Mouse (Mus musculus) erythroblast, embryonic 14.5 days (primary cell): ENCODE results near the gene Rhbdf1. TPM values are rescaled to one million over a fixed set of nuclear protein-coding genes. Genes with fewer than 3 reads are reported as not detected.
A peak's percentile ranks its signal among the peaks of the same experiment; 100 is the strongest.

ENCODE experiments used
- H3K27me3 ChIP-seq: 2 replicates; pipeline ENCODE4 v1.6.1; 2012; ENCODE audit warnings: inconsistent platforms; ENCODE audit not compliant: control insufficient read depth
- H3K36me3 ChIP-seq: 2 replicates; pipeline ENCODE4 v1.6.1; 2012; ENCODE audit warnings: mild to moderate bottlenecking, inconsistent platforms; ENCODE audit not compliant: control insufficient read depth
- H3K4me1 ChIP-seq: 2 replicates; pipeline ENCODE4 v1.6.1; 2012; ENCODE audit warnings: inconsistent platforms; ENCODE audit not compliant: control insufficient read depth
- H3K4me3 ChIP-seq: replicated peaks from 2 replicates; pipeline ENCODE3; 2012; ENCODE audit warnings: moderate library complexity, mild to moderate bottlenecking, inconsistent platforms
- H3K9me3 ChIP-seq: 2 replicates; pipeline ENCODE4 v1.6.1; 2012; ENCODE audit warnings: low read length, inconsistent platforms, mixed read lengths; ENCODE audit not compliant: control insufficient read depth
- GATA1 ChIP-seq: IDR thresholded peaks from 2 replicates; pipeline ENCODE4 v1.6.1; 2012; ENCODE audit warnings: low read length, inconsistent platforms, mixed read lengths
- TAL1 ChIP-seq: IDR thresholded peaks from 3 replicates; pipeline ENCODE4 v1.6.1; 2012; ENCODE audit warnings: low read length, inconsistent platforms, mixed read lengths
- polyA plus RNA-seq: library from polyadenylated mRNA; stranded (reverse); fragments of >175 nt; gene quantifications from 2 replicates; pipeline ENCODE4 v1.2.3, GENCODE M21; 2012

Rhbdf1 gene
- polyA plus RNA-seq, 1 experiment, result 0.77 TPM

DNA sequence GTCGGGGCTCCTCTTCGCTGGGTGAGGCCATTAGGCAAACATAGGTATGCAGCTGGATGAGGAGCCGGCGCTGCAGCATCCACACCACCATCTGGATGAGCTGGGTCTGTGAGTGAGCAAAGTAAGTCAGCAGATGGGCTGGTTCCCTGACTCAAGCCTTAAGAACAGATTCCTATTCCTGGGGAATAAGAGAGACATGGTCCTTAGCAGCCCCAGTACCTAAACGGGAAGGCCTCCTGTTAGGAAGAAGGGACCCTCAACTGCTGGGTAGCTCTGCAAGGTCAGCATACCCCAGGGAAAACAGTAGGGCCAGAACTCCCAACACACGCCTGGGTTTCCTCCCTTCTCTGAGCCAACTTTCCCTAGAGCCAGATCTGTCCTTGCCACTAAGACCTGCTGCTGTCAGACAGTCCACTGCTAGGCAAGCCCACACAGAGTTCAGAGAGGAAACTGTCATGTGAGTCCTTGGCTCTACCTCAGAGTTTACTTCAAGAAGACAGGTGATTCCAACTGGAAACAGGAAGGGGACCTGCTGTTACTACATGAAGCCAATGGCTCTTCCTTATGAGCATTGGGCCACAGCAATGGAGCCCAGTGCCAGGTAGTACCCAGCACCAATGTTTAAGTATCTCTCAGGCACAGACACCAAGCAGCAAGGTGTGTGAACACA, 12.9 kb upstream of the Rhbdf1 start:
- no peak overlapping the region for H3K4me3 ChIP-seq
- H3K4me1 ChIP-seq, result peaks cover 63% of the 10 kb centered on the region
- H3K36me3 ChIP-seq, result peaks cover 100% of the 10 kb centered on the region
- H3K27me3 ChIP-seq, result no peaks in the 10 kb centered on the region
- TF ChIP-seq TAL1 (no peak), GATA1 (no peak)
- no peaks in the 10 kb centered on the region for H3K9me3 ChIP-seq

DNA sequence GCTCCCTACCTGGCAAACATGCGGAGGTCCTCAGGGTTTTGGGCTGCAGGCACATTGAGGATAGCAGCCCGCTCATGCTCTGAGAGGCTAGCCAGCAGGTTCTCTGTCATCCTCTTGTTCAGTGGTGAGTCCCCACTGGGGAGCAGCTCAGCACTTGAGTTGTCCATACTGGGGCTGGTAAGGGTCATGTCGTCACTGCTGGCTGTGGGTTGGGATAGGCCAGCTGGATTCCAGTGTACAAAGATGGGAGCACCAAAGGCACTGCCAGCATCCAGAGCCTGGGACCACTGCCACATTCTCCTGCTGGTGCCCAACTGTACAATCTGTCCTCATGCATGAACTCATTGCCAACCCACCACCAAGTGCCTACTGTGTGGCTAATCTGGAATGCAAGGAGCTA, 11.8 kb upstream of the Rhbdf1 start:
- Histone ChIP-seq H3K4me3 (no peak overlapping the region), H3K9me3 (no peaks in the 10 kb centered on the region), H3K36me3 (peaks cover 100% of the 10 kb centered on the region)

DNA sequence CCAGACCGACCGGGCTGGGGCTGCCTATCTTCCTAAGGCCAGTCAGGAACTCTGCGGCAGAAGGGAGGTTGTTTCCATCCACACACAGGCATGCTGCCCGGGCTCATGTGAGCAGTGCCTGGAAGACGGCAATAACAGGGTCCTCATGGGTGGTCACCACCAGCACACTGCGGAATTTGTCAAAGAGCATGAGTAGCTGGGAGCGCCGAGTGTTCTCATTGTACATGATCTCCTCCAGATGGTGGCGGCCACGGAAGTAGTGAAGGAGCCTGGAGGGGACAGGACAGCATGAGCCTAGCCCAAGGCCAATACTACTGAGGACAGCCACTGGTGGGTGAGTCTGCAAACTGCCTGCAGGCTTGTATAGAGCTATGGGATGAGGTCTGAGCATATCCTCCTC, 10.7 kb upstream of the Rhbdf1 start:
- Histone ChIP-seq H3K4me1 (peaks cover 62% of the 10 kb centered on the region), H3K27me3 (no peaks in the 10 kb centered on the region), H3K36me3 (peaks cover 100% of the 10 kb centered on the region), H3K9me3 (no peaks in the 10 kb centered on the region), H3K4me3 (no peak overlapping the region)
- TF ChIP-seq TAL1, result no peak
- no peak for TF ChIP-seq GATA1

More for the DNA sequence above, 11.8 kb upstream of the Rhbdf1 start:
- H3K27me3 ChIP-seq, result no peaks in the 10 kb centered on the region
- TF ChIP-seq TAL1 (no peak), GATA1 (no peak)
- H3K4me1 ChIP-seq, result peaks cover 62% of the 10 kb centered on the region

DNA sequence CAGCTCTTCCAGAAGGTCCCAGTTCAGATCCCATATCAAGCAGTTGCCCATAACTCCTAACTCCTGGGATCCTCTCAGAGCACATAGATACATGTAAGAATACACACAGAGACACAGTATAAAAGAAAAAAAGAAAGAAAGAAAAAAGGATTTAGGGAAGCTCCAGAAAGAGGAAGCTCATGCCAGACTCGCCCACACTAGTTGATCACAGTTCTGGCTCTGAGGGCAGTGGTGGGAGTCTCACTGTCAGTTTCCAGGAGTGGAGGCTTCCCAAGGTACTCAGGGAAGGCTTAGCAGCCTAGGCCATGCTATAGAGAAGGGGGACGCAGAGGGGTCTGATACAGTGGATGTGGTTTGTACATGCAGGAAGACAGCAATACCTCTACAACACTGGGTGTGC, 9.0 kb upstream of the Rhbdf1 start:
- Histone ChIP-seq H3K36me3 (peaks cover 90% of the 10 kb centered on the region), H3K4me3 (no peak overlapping the region), H3K4me1 (peaks cover 60% of the 10 kb centered on the region), H3K27me3 (no peaks in the 10 kb centered on the region), H3K9me3 (no peaks in the 10 kb centered on the region)
- TF ChIP-seq GATA1 (no peak), TAL1 (no peak)

DNA sequence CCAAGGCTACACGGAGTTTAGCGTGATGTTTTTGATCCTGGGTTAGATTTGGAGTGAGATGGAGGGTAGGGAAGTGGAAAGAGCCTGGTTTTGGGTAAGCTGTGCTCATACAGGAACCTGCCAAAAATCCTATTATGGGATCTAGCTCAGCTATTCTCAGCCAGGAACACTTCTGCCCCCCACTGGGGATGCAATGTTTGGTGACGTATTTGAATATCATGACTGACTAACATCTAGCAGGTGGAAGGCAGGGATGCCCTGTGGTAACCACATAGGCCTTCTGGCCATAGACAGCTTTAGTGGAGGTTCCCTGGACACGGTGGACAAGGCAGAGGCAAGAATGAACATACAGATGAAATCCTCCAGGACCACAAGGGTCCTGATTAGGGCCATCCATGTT, 8.1 kb upstream of the Rhbdf1 start:
- Histone ChIP-seq H3K4me1 (peaks cover 64% of the 10 kb centered on the region), H3K9me3 (no peaks in the 10 kb centered on the region), H3K36me3 (peaks cover 81% of the 10 kb centered on the region), H3K4me3 (no peak overlapping the region), H3K27me3 (peaks cover 8% of the 10 kb centered on the region)
- no peak for TF ChIP-seq TAL1
- no peak for TF ChIP-seq GATA1

DNA sequence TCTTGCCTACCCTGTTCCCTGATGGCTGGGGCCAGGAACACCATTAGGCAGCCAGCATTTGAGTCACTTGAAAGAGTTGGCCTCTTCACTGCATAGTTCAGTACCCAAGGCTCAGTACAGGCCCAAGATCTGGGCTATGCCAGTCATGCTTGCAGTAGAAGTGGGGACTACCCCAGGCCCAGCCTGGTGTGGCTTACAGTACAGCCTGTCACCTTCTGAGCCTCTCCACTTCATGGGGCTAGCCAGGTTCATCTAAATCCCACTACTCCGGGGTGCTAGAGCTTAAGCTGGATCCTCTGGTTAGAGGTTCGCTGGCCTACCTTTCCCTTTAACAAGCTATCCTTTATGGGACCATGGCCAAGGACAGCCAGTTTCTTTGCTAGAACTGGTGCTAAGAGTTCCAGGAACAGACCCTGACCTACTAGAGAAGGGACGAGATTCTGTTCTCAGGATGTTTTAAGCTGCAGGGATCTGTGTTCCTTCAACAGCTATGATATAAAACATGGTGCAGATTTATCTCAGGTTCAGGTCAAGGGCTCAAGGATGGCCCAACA, 6.3 kb upstream of the Rhbdf1 start:
- H3K9me3 ChIP-seq, result peaks cover 4% of the 10 kb centered on the region
- TF ChIP-seq GATA1 (no peak), TAL1 (no peak)
- H3K4me3 ChIP-seq, result peak overlapping the region; percentile 79
- H3K4me1 ChIP-seq, result peaks cover 65% of the 10 kb centered on the region
- peaks cover 27% of the 10 kb centered on the region for H3K27me3 ChIP-seq
- peaks cover 63% of the 10 kb centered on the region for H3K36me3 ChIP-seq

DNA sequence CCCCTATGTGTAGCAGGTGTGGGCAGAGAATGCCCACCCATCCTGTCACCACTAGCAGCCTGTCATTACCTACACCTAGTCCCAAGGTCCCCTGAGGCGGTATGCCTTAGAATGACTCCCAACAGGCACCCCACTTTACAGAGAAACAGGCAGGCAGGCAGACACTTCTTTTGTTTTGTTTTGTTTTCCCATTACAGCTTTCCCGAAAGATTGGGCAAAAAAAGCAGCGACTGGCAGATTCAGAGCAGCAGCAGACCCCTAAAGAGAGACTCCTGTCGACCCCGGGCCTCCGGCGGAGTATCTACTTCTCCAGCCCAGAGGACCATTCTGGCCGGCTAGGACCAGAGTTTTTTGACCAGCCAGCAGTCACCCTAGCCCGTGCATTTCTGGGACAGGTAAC, 5.5 kb upstream of the Rhbdf1 start:
- no peak for TF ChIP-seq GATA1
- TF ChIP-seq TAL1, result no peak
- peaks cover 35% of the 10 kb centered on the region for H3K27me3 ChIP-seq
- H3K4me1 ChIP-seq, result peaks cover 67% of the 10 kb centered on the region
- peak overlapping the region; percentile 79 for H3K4me3 ChIP-seq
- peaks cover 55% of the 10 kb centered on the region for H3K36me3 ChIP-seq
- peaks cover 12% of the 10 kb centered on the region for H3K9me3 ChIP-seq

DNA sequence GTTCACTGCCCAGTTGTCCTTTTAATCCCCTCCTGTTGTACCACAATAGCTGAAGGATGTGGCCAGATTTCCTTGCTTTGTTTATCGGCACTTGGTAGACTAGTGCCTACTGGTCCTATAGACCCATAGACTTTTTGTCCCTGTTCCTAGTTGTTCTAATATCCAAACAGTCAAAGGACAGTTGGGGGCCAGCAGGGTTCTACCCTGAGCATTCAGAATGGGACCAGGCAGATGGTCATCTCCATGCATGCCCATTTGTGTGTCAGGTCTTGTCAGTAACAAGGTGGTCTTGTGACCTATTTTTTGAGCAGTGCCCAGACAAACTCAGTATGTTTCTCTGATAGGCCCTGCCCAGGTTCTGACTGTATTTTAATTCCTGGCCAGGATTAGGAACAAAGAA, 4.9 kb upstream of the Rhbdf1 start:
- Histone ChIP-seq H3K36me3 (peaks cover 49% of the 10 kb centered on the region), H3K4me1 (peaks cover 72% of the 10 kb centered on the region)

DNA sequence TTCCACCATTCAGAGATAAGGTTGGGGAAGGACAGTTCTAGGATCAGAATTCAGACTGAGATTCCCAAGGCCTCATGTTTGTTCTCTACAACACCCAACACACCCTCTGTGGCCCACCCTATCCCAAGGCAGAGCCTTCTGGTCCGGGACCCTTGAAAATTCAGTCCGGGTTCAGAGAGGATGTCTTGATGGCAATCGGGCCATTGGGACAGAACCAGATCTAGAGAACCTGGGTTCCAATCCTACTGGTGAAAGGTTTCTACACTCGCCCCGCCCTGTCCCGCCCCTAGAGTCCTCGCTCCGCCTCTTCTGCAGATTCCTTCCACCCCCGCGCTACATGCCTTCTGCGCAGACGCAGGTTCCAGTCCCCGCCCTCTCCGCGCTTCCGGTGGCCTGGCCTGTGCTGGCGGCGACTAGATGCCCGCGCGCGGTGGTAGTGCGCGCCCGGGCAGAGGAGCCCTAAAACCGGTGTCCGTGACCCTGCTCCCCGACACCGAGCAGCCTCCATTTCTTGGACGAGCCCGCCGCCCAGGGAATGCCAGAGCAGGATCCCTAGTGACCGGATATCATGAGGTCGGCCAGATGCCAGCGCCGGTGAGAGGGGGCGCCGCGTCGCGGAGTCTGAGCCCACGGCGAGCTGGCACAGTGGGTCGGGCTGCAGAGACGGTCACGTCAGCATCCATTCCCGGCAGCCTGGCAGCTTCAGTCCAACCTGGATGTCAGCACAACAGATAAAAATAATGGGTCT, 4.2 kb upstream of the Rhbdf1 start, which contains the start of gene Mpg:
Mpg (plus strand) TSS at position 382 of the 748 bp plus-strand sequence.
- peaks cover 21% of the 10 kb centered on the region for H3K9me3 ChIP-seq
- H3K36me3 ChIP-seq, result peaks cover 42% of the 10 kb centered on the region
- peak within 1 kb of the TSS; percentile 79 for H3K4me3 ChIP-seq
- TF ChIP-seq TAL1 (no peak), GATA1 (no peak)
- peaks cover 79% of the 10 kb centered on the region for H3K4me1 ChIP-seq
- peaks cover 48% of the 10 kb centered on the region for H3K27me3 ChIP-seq

More for the DNA sequence above, 4.9 kb upstream of the Rhbdf1 start:
- TF ChIP-seq TAL1, result no peak
- no peak for TF ChIP-seq GATA1
- H3K9me3 ChIP-seq, result peaks cover 16% of the 10 kb centered on the region
- peak overlapping the region; percentile 79 for H3K4me3 ChIP-seq
- H3K27me3 ChIP-seq, result peaks cover 40% of the 10 kb centered on the region
